Mouse (Mus musculus): Measurements from ENCODE around the gene 2310034G01Rik. TPM values are rescaled to one million over a fixed set of nuclear protein-coding genes. Genes with fewer than 3 reads are reported as not detected.
A peak's percentile ranks its signal among the peaks of the same experiment; 100 is the strongest.

2310034G01Rik gene
- total RNA-seq, 2 experiments from 2014 or later = 0.94 to 1.2 TPM

DNA sequence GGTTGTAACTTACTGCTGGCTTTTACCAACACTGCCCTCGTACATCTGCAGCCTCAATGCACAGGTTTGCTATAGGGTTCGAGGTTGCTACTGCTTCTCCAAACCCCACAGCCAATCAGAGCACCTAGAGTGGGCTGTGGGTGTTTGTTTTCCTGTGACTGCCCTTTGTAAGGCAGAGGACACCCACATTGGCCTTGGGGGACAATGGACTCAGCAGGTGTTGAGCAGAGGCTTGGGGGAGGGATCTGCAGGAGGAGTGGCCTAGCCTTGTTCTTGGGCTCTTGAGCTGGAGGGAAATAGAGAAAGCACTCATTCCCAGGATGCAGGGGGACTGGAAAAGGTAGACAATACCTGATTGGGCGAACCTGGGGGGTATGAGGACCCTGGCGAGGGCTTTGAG lies 8.3 kb upstream of the 2310034G01Rik start:
- DNase-seq (ENCODE audit: low spot score in 2 of 2) = no peak

DNA sequence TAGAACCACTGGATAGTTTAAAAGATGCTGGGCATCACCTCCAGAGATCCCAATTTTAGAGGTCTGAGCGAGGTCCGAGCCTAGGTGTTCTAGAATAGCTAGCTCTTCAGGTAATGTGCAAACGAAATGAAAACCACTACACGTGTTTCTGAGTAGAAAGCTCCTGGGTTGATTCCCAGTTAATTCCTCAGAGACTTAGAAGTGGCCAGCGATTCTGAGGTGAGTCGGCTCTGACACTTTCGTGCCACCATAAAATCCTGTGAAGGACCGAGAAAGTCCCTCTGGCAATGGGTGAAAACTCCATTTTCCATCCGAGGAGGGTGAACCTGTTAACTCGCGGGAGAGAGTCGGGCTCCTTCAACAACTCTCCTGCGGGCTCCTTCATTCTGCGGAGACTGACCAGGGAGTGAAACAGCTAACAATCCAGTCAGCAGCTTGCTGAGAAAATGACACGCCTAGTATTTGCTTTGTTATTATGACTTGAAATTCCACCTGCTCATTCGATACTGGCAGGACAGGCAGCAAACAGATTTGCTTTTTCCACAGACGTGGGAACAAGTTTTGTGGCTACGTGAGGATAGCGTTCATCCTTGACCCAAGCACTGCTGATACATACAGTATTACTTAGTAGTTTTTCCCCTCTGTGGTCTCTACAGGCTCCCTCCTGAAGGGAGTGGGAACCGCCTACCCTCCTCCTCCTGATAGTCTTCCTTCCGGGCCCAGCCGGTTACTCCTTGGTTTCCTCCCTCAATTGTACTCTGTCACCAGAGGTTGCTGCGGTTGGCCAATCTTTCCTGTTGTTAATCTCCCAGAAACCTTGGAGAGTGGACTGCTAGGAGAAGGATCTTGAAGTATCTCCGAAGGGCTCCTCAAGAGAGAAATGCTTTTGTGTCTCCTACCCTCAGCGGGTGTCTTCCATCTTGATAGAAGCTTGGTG lies 7.5 kb upstream of the 2310034G01Rik start:
- no peak for DNase-seq (ENCODE audit: low spot score in 2 of 2)

DNA sequence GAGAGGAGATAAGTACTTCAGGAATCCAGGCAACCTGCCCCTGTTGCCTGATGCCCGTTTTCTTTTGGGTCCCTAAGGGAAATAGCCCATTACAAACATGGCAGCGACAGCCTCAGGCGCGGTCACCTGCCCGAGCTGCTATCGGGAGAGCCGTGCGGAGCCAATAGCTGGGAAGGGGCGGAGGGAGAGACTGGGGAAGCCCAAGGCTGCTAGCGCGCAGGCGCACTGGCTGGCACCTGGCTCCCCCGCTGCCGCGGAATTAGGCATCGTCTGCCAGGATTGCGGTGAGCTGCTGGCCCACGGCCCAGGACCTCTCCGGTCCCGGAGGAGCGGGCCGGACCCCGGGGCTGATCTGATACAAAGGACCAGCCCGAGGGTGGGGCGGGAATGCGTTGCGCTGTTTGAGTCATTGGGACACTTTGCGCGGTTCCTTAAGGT lies 6.6 kb upstream of the 2310034G01Rik start:
- DNase-seq (ENCODE audit: low spot score in 2 of 2) = peak; percentile 86 to 92

DNA sequence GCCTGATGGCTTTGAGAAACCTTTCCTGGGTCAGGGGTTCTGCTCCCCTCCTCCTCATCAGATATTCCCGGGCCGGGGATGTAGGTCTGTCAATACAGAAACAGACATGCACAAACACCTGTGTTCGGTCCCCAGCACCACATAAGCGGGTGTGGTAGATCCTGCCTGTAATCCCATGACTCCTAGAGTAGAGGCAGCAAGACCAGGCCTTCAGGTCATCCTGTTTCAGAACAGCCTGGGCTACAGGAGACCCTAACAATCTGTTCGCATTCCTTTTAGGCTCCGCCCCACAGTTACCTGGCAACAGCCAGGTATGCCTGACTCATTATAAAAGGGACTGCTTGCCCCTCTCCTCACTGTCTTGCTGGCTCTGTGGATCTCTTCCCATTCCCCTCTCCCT lies 552 bp downstream of the 2310034G01Rik start:
- DNase-seq (ENCODE audit: low spot score in 2 of 2) = no peak

DNA sequence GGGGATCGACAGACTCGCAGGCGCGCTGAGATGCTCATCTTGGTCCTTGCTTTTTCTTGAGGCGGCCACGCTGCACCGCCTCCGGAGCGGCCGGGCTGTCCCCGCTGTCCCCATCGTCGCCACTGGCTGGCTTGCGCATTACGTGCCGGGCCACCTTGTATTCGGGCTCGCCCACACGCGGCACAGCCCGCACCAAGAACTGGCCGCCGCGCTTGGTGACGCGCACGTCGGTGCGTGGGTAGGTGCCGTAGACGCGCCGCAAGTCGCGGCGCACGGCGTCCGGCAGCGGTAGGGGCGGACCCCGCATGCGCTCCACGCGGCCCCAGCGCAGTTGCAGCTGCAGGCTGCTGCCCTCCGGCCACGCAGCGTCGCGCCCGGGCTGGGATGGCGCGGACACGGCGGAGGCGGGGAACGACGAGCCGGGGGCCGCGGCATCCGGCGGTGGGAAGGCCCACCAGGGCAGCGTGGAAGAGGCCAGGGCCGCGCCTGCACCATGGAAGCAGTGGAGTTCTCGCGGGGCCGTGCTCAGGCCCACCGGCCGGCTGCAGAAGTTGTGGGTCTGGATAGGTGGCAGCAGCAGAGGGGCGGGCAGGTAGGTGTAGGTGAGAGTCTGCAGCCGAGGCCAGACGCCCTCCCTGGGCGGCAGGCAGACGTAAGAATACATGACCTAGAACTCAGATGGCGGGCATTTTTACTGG lies 1.2 kb downstream of the 2310034G01Rik start:
- peak; percentile 82 to 89 for DNase-seq (ENCODE audit: low spot score in 2 of 2)

DNA sequence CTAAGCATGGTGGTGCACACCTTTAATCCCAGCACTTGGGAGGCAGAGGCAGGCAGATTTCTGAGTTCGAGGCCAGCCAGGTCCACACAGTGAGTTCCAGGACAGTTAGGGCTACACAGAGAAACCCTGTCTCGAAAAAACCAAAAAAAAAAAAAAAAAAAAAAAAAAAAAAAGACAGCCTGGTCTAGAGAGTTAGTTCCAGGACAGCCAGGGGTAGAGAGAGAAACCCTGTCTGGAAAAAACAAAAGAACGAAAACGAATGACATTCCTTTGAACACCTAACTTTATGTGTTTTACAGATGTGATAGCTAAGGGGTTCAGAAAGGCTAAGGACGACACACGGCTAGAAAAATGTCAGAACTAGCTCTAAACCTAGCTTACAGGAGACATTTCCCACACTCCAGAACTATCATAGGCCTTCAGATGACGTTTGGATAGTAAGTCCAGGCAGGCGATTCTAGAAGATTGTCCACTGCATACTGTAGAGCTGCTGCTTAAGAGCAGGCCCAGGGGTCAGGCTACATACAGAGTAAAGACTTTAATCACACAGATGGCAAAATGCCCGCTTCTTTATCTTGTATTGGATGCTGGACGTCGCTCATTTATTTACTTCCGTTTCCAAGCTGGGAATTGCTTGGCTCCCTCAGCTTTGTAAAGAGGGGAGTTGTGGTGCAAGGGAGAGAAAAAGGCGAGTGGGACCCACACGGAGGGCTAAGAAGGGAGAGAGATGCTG lies 2.0 kb downstream of the 2310034G01Rik start:
- no peak for DNase-seq (ENCODE audit: low spot score in 2 of 2)

DNA sequence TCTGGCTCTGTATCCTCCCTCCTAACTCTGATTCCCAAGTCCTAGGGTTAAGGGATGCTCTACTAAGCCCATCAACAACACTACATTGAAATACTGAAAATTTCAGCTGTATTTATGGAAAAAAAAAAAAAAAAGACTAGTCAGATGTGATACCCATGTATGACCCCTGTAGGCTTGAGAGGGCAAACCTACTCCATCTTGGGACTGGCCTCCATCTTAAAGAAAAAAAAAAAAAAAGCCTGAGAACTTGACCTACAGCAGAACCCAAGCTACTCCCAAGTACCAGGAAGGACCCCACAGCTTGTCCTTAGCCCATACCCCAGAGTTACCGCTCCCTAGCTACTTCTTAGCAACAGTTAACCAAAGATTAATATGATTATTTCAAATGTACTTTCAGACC lies 3.0 kb downstream of the 2310034G01Rik start:
- no peak for DNase-seq (ENCODE audit: low spot score in 2 of 2)

DNA sequence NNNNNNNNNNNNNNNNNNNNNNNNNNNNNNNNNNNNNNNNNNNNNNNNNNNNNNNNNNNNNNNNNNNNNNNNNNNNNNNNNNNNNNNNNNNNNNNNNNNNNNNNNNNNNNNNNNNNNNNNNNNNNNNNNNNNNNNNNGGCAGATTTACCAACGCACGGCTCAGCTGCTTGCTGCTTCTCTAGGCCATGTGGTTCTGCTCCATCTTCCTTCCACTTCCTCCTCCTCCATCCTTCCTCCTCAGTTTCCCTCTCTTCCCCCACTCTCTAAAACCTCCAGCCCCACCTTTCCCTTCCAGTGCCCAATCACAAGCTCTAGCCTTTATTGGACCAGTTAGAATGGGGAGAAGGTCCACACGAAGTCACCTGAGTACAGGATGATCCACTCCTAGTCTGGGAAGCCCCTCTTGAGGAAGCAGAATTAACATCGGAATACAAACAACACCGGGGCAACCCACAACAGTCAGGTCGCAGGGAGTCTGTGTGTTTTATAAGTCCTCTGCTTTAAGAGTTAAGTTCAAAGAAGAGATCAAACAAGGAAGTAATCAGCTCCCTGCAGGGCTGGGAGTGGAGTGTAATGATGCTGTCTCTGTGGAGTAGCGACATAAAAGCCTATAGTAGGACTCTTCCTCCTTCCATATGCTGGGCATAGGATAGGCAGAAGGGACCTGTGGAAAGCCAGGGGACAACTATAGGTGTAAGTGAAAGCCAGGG lies 5.2 kb downstream of the 2310034G01Rik start:
- DNase-seq (ENCODE audit: low spot score in 2 of 2) = no peak

DNA sequence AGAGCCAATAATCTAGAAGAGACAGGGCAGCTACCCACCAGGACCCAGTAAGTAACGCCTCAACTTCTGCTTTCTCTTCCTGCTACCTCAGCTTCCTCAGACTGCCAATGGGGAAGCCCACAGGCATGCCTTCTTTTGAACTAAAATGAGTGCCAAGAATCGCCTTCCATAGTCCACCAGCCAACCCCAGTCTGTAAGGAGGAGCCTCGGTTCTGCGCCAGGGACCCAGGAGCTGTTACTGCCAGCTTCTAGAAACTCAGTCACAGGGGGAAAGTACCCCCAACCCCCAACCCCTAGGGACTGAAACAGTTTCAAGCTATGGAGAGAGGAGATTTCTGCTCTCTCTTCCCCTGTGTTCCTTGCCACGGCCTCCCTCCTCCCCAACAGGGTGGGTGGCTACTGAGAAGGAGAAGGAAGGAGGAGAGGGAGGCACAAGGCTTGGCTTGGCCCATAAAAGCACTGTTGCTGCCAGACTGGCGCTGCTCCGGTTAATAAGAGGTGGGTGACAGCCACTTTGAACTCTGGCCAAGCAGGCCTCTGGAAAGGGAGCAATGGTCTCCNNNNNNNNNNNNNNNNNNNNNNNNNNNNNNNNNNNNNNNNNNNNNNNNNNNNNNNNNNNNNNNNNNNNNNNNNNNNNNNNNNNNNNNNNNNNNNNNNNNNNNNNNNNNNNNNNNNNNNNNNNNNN lies 10.7 kb downstream of the 2310034G01Rik start:
- peak in 1 of 2 experiments; percentile 73 for DNase-seq (ENCODE audit: low spot score in 2 of 2)

DNA sequence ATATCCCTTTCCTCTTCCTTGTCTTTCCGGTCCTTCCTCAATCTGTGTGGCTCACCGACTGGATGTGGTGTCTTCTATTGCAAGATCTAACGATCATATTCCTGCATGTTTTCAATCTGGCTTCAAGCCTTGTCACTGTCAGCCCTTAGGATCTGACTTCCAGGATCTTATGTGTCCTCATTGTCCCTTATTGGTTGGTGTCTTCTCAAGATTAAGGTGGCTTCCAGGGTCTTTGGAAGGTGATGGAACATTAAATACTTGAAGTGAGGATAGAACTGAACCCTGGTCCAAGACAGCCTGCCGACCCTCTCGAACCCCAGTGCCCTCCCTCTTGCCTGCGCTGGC lies 11.2 kb downstream of the 2310034G01Rik start:
- no peak for DNase-seq (ENCODE audit: low spot score in 2 of 2)

DNA sequence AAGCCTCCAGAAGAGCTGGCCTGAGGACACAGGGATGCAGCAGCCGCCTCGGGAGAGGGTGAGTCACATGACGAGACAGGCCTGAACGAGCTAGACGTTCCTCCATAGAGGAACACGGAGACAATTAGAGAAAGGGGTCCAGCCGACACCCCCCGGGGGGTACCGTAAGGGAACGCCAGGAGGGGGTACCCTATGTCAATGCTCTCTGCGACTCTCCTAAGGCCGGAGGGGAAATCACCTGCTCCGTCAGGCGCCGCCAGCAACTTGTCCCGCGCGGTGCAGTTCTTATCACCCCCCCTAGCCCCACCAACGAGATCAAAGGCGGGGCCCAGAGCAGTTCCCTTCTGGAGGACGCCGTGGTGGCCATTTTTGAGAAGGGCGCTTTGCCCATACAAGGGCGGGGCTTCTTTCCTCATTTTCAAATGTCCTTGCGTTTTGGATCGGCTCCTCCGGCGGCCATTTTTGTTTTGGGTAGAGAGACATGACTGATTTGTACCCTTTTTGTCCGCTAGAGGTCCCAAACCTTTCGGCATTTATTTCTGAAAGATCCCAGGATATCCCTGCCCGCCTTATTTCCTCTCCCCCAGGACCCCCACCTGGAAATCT lies 11.7 kb downstream of the 2310034G01Rik start, which contains the start of gene Cuedc2:
Gene Cuedc2 (minus strand): TSS at position 372 of the 606 bp plus-strand sequence.
- DNase-seq (ENCODE audit: low spot score in 2 of 2) = peak; percentile 99

DNA sequence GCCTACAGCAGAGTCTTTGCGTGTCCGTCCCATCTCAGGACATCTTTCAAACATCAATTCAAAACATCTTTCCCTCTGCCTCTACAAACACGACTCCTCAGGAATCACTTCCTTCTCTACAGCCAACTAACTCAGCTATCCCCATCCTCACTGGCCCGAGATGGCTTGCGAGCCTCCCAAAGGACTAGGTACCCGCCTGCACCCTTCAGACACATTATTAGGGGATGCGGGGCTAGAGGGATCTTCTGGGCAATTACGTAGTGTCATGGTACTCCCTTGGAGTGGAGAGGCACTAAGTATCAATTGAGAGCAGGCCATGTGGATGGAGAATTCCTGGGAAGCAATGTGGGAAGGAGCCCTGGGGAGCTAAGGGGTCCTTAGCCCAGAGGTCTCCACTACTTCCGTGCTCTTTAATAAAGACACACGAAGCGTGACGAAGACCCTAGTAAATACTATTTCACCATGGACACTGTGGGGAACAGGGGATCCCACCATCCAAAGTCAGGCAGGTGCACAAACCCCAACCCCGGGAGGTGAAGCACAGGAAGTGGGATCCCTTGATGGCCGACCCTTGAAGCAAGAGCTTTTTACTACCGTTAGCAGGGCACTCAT lies 12.3 kb downstream of the 2310034G01Rik start:
- DNase-seq (ENCODE audit: low spot score in 2 of 2) = no peak

DNA sequence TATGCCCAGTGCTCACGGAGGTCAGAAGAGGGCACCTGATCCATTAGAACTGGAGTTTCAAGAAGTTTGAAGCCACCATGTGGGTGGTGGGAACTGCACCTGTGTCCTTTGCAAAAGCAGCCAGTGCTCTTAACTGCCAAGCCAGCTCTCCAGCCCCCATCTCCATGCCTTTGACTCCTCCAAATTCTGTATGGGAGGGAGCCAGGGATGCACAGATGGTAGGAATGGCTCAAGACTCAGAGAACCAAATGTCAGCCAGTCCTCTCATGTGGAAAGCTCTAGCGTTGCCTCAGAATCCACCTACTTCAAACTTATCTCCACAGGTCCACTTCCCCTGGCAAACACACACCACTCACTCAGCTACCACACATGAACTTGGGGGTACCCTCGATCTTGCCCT lies 16.2 kb downstream of the 2310034G01Rik start:
- no peak for DNase-seq (ENCODE audit: low spot score in 2 of 2)

DNA sequence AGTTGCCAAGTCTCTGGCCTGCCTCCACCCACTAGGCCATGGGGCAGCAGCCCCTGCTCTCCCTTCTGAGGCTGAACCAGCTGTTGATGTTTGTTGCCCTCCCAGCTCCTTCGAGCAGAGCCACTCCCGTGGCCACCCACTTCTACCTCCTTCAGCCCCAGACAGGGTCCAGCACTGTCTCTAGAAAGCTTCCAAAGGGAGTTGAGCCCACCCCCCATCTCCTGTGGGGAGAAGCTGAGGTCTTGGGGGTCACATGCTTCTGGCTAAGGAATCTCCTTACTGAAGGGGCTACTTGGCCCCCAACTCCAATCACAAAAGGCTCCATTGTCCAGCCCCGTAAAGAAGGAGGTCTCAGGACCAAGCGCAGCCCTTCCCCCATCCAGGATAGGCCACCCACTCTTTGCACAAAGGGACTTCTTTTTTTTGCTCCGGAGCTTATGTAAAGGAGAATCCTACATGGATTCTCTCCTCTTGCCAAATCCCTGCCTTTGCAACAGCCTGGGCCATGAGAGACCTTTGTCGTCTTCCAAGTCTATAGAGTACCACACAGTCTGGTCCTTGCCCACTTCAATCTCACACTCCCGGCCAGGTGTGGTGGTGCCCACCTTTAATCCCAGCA lies 17.3 kb downstream of the 2310034G01Rik start:
- DNase-seq (ENCODE audit: low spot score in 2 of 2) = no peak

DNA sequence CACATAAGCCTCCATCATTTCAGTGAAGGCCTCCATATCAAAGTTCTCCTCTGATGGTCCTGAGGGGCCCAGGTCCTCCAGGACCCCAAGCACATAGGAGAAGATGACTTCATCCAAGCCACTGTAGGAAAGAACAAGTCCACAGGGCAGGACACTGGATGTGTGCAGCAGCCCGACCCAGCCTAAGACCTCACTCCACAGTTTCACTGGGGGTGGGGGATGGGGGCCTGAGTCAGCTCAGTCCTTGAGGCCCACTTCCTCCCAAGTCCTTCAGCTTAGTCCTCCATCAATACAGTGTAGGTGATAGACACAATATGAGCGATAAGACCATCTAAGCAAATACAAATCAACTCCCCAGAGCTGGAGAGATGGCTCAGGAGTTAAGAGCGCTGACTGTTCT lies 18.2 kb downstream of the 2310034G01Rik start:
- DNase-seq (ENCODE audit: low spot score in 2 of 2) = no peak

DNA sequence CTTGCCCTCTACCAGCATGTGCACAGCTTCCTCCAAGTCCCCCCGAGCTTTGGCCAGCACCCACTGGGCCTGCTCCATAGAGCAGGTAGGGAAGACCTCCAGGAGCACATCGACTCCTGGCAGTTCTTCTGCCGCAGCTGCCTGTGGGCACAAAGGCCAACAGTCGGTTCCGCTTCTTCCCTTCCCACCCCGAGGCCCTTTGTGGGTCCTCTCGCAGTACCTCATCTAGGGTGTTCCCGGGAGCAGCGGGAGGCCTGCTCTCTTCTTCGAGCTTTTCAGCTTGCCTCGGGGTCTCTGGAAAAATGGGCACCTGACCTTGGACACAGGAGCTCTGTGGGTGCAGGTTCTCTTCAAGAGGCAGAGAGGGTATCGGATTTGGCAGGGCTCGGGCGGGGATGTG lies 18.8 kb downstream of the 2310034G01Rik start:
- DNase-seq (ENCODE audit: low spot score in 2 of 2) = no peak

DNA sequence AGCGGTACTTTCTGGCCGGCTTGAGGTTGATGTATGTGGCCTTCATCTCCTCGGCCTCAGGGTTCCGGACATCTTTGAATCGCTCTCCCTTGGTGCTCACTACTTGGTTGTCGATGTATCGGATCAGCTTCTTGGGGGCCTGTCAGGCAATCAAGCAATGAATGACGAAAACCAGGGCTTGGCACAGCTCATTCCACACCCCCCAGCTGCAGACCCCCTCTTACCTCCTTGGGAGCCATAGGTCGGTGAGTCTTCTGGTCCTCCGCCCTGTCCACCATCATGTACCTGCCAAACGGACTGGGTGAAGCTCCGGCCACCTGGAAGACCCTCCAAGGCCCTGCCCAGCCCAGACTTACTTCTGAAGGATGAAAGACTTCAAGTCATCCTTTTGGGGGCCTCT lies 19.4 kb downstream of the 2310034G01Rik start:
- DNase-seq (ENCODE audit: low spot score in 2 of 2) = no peak

DNA sequence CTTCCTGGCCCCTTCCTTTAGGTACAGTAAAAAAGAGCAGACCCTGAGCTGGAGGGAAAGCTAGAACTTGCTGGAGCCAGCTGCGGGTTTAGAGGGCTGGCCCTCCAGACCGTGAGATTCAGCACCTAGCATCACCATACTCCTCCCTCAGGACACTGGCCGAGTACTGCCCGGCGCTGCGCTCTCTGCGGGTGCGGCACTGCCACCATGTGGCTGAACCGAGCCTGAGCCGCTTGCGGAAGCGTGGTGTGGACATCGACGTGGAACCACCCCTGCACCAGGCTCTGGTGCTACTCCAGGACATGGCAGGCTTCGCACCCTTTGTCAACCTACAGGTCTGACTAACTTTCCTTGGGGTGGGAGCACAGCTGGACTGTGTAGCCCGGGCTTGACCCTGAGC lies 20.2 kb downstream of the 2310034G01Rik start:
- peak; percentile 76 to 78 for DNase-seq (ENCODE audit: low spot score in 2 of 2)

DNA sequence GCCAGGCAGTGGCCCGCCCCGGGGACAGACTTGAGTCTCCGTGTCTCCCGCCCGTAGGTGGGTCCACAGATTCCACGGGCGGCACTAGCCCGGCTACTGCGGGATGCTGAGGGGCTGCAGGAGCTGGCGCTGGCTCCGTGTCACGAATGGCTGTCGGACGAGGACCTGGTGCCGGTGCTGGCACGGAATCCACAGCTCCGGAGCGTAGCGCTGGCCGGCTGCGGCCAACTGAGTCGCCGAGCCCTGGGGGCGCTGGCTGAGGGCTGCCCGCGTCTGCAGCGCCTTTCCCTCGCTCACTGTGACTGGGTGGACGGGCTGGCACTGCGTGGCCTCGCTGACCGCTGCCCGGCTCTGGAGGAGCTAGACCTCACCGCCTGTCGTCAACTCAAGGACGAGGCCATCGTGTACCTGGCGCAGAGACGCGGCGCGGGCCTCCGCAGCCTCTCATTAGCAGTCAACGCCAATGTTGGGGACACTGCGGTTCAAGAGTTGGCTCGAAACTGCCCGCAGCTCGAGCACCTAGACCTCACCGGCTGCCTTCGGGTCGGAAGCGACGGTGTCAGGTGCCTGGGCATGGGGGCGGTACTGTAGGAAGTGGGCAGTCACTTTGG lies 21.0 kb downstream of the 2310034G01Rik start:
- DNase-seq (ENCODE audit: low spot score in 2 of 2) = no peak
